Mouse (Mus musculus) thymus, adult 2 months (tissue): Measurements from ENCODE around the gene Hes3.

Source experiments
- CTCF ChIP-seq: fragments of 200-500 bp; IDR thresholded peaks from 2 replicates; pipeline ENCODE4 v1.5.1; 2012; ENCODE audit warnings: mild to moderate bottlenecking, control low read depth, low read length, moderate library complexity, borderline replicate concordance; ENCODE audit not compliant: control insufficient read depth, poor library complexity, insufficient read depth; ENCODE audit errors: extremely low read depth
- POLR2A ChIP-seq: fragments of 200-500 bp; IDR thresholded peaks from 2 replicates; pipeline ENCODE4 v1.6.1; 2012; ENCODE audit warnings: mild to moderate bottlenecking, low read length, control low read depth, moderate library complexity; ENCODE audit not compliant: control insufficient read depth, poor library complexity, insufficient read depth; ENCODE audit errors: extremely low read depth

- no peak for TF ChIP-seq POLR2A
- no peak for TF ChIP-seq CTCF
Observed at GRCm38 (mm10) chr4:152270599-152270998, 20.9 kb downstream of the Hes3 start.
